Mouse (Mus musculus) regulatory T cell (primary cell): ENCODE results near the gene Ntrk3.

Source experiments
- in situ Hi-C: fragments of 300-600 bp; cut with MboI, MseI; formaldehyde crosslinking; loops from one replicate; pipeline ENCODE4 v1.15.1; 2025; ENCODE audit warnings: high pct_unique_total_duplicates

Ntrk3 gene

GRCm38 (mm10) chr7:78720989-78721816 is 16.6 kb downstream of the Ntrk3 start:
- in situ Hi-C loops, result no loop called here

DNA sequence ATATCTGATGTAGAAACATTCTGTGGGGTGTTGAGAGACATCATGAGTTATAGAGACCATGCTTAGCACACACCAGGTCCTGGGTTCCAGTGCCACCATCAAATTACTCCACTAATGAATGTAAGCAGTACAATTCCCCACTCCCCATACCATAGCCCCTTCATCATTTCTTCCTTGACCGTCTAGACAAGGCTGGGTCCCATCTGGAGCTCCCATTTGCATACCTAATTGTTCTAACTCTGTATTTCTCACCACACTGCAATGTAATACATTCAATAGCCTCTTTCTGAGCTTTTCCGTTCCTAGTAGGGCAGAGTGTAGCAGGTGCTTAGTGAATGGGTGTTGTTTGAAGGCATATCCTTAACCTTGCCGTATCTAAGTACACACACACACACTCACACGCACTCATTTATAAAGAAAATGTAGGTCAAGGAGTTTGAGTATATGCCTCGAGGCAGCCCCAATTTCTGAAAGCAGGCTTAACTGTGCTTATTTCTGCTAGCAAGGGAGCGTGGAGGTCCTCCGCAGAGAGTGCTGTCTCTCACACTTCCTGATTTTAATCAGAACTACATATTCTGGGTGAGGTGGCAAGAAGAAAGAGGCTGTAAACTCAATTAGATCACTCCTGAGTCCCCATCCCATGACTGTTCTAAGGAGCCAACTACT is 17.9 kb downstream of the Ntrk3 start:
- in situ Hi-C loops, result no loop called here

- in situ Hi-C loops, result no loop called here
Observed at GRCm38 (mm10) chr7:78719117-78719516, 18.7 kb downstream of the Ntrk3 start.

DNA sequence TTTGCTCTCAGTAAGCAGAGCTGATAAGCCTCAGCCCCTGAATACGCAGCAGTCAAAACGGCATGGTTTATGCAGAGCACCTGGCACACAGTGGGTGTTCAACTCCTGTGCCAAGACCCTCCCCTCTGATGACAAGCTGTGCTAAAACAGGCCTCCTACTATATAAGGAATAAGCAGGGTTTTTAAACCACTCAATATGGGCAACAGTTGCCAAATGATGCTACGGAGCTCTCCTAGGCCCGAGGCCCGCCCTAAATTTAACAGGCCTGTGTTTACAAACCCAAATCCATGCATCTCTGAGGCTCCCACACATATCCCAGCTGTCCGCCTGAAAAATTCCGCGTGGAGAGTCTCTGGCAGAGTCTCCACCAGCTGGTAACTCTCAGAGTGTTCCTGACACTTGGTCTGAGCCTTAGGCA is 19.6 kb downstream of the Ntrk3 start:
- in situ Hi-C loops, result no loop called here

- in situ Hi-C loops, result no loop called here
Observed at GRCm38 (mm10) chr7:78707708-78708107, 30.1 kb downstream of the Ntrk3 start.

DNA sequence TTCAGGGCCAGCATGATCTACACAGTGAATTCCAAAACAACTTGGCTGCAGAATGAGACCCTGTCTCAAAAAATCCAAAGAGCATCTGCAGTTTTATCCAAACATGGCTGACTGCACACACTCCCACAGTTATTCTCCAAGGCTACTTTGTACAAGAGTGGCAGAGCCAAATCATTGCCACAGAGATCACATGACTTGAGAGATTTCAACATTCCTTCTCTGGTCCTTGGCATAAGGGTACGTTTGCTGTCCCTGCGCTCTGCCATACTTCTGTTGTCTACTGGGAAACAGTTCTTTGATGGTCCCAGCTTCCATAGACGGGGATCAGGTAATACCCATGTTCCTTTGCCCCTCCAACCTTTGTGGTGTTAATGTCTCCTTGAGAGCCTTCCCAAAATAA is 30.7 kb downstream of the Ntrk3 start:
- in situ Hi-C loops, result no loop called here

GRCm38 (mm10) chr7:78702676-78703075 is 35.1 kb downstream of the Ntrk3 start:
- in situ Hi-C loops, result no loop called here

GRCm38 (mm10) chr7:78695200-78695599 is 42.6 kb downstream of the Ntrk3 start:
- in situ Hi-C loops, result no loop called here

GRCm38 (mm10) chr7:78693148-78693547 is 44.7 kb downstream of the Ntrk3 start:
- in situ Hi-C loops, result no loop called here

DNA sequence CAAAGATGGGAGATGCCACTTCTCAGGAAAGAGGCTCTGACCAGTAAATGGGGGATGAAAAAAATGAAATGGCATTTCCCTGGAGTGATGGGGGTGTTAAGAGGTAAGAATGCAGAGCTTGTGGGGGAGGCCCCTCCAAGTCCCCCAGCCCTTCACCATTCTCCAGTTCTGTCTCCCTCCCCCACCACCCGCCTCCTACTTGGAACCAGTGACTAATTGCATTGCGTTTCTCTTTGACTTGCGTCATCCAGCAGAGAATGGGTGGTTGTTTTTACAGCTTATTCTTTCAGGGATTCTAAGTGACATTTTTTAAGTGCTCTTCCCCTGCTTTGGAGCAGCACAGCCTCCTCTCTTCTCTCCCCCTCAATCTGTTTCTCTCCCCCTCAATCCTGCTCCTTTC is 46.9 kb downstream of the Ntrk3 start:
- in situ Hi-C loops, result no loop called here

DNA sequence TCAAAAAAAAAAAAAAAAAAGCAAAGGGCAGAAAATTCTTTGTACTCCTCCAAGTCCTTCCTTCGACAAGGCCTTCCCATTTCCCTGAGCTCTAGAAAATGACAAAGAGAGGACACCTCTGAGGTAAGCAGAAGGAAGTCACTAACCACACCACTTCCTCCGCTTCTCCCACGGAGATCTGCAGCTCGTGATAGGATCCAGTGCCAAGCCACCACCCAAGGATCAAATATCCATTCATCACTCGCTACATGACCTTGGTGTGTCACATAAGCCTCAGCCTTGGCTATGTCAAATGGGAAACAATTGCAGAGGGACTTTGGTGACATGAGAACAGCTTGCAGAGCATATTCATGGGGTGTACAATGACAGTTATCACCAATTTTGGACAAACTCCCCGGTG is 52.9 kb downstream of the Ntrk3 start:
- in situ Hi-C loops, result no loop called here

DNA sequence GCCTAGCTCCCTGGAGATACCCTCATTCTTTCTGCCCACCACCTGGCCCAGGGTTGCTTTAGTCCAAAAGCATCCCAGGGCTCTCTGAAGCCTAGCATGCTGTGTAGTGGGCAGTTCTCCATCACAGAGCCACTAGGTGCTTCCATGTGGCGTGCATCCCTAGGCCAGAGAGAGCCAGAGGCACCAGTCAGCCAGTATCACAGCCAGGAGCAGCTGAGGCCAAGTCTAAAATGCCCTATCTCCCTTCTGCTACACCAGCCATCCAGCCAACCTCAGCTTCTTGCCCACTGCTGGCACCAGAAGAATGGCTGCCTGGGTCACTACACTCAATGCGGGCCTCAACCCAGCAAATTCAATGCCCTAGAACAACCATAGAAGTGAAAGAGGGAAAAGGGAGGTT is 56.9 kb downstream of the Ntrk3 start:
- in situ Hi-C loops, result no loop called here

DNA sequence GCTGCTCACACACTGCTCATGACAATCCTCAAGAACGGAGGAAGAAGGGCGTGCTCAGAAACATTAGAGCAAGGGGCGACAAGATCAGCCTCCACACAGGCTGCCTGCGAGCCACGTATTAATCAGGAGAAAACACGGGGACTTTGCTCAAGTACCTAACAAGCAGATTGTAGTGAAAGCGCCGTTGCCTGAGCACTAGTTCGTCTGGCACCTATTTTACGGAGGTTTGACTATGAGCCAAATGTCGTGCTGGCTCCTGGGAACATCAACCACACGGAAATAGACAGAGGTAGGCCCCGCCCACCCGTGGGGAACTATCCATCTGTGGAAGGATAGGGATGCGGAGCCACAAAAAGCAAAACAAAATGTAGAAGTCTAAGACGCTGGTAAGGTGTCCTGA is 68.4 kb downstream of the Ntrk3 start:
- in situ Hi-C loops, result no loop called here

- in situ Hi-C loops, result no loop called here
Observed at GRCm38 (mm10) chr7:78668916-78669315, 68.9 kb downstream of the Ntrk3 start.

- in situ Hi-C loops, result no loop called here
Observed at GRCm38 (mm10) chr7:78668003-78668635, 69.7 kb downstream of the Ntrk3 start.

GRCm38 (mm10) chr7:78660832-78661231 is 77.0 kb downstream of the Ntrk3 start:
- in situ Hi-C loops, result no loop called here

GRCm38 (mm10) chr7:78659846-78660245 is 78.0 kb downstream of the Ntrk3 start:
- in situ Hi-C loops, result loop anchor here (5.0 kb wide), 1 partner anchor 107 kb away; no protein-coding TSS in a partner anchor

GRCm38 (mm10) chr7:78658026-78658425 is 79.8 kb downstream of the Ntrk3 start:
- in situ Hi-C loops, result loop anchor here (5.0 kb wide), 1 partner anchor 109 kb away; no protein-coding TSS in a partner anchor

DNA sequence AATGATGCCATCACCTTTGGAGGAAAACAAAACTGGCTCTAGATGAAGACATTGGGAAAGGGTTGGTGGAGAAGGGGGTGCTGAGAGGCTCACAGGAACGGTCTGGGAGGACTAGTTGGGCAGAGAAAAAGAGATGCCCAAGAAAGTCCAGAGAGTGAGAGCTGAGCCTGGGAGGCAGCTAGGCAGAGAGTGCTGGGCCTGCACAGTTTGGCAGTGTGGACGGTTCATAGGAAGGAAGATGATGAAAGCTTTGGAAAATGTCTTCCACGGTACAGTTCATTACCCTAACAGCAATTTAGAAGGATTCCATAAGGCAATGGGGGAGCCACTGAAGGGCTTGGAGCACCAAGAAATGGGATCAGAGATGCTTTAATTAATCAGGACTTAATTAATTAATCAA is 81.6 kb downstream of the Ntrk3 start:
- in situ Hi-C loops, result loop anchor here (5.0 kb wide), 1 partner anchor 111 kb away; no protein-coding TSS in a partner anchor

- in situ Hi-C loops, result no loop called here
Observed at GRCm38 (mm10) chr7:78653686-78654085, 84.1 kb downstream of the Ntrk3 start.

GRCm38 (mm10) chr7:78652296-78652695 is 85.5 kb downstream of the Ntrk3 start:
- in situ Hi-C loops, result no loop called here

GRCm38 (mm10) chr7:78651540-78651939 is 86.3 kb downstream of the Ntrk3 start:
- in situ Hi-C loops, result no loop called here
